Mouse (Mus musculus): Measurements from ENCODE around the gene Atp2c2. TPM values are rescaled to one million over a fixed set of nuclear protein-coding genes. Genes with fewer than 3 reads are reported as not detected.

Atp2c2 gene
- total and polyA plus RNA-seq, 3 experiments, result 0.07 to 0.59 TPM; not detected in 1

DNA sequence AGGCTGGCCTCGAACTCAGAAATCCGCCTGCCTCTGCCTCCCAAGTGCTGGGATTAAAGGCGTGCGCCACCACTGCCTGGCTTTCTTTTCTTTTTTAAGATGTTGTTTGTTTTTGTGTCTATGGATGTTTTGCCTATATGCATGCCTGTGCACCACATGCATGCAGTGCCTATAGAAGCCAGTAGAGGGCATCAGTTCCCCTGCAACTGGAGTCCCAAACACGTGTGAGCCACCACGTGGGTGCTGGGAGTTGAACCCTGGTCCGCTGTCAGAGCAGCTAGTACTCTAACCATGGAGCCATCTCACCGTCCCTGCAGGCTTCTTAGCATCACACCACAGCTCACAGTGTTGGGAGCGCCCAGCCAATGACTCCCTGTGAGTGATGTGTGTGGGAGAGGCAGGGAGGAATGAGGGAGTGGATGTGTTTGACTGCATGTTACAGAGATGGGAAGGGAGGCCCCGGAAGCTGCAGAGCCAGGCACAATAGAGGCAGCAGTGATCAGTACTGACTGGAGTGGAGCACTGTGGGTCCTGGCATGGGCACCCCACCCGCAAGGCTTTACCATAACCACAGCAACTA lies 25.7 kb upstream of the Atp2c2 start:
- H3K4me3 ChIP-seq, result no peak overlapping the region
- 83% methylated on average over 11 of the region's 11 CpGs for WGBS
- no peak for DNase-seq
- no peaks in the 10 kb centered on the region for H3K27me3 ChIP-seq (ENCODE audit: control insufficient read depth, insufficient read depth, low read length)
- TF ChIP-seq EP300 (IDR thresholded peaks at IDR 0.05; ENCODE audit: insufficient read depth, low read depth, low read length) (no peak), CTCF (IDR thresholded peaks at IDR 0.05) (peak; percentile 16; the same call in 1 of the 2 replicates)
- no peak overlapping the region for H3K27ac ChIP-seq
- intact Hi-C loops (cut with DNase I), result no loop called here
- no peak overlapping the region for H3K9ac ChIP-seq (ENCODE audit: low read depth, low read length)
- peaks cover 2% of the 10 kb centered on the region for H3K4me1 ChIP-seq (ENCODE audit: control insufficient read depth, insufficient read depth, low read length)
- no peaks in the 10 kb centered on the region for H3K79me2 ChIP-seq (replicated peaks; ENCODE audit: control insufficient read depth, insufficient read depth, low read length)
- no peaks in the 10 kb centered on the region for H3K36me3 ChIP-seq (ENCODE audit: control insufficient read depth, insufficient read depth, low read length)

GRCm38 (mm10) chr8:119675457-119675856 lies 24.4 kb upstream of the Atp2c2 start:
- Histone ChIP-seq H3K27me3 (ENCODE audit: control insufficient read depth, insufficient read depth, low read length) (no peaks in the 10 kb centered on the region), H3K36me3 (ENCODE audit: control insufficient read depth, insufficient read depth, low read length) (no peaks in the 10 kb centered on the region), H3K79me2 (replicated peaks; ENCODE audit: control insufficient read depth, insufficient read depth, low read length) (no peaks in the 10 kb centered on the region), H3K27ac (no peak overlapping the region), H3K4me1 (ENCODE audit: control insufficient read depth, insufficient read depth, low read length) (peaks cover 2% of the 10 kb centered on the region), H3K4me3 (no peak overlapping the region), H3K9ac (ENCODE audit: low read depth, low read length) (no peak overlapping the region)
- no peak for TF ChIP-seq POLR2A (IDR thresholded peaks at IDR 0.05; ENCODE audit: insufficient read depth, low read depth, low read length)
- no peak for TF ChIP-seq EP300 (IDR thresholded peaks at IDR 0.05; ENCODE audit: insufficient read depth, low read depth, low read length)
- no peak for TF ChIP-seq CTCF (IDR thresholded peaks at IDR 0.05)
- intact Hi-C loops (cut with DNase I), result loop anchor here (5.0 kb wide), 1 partner anchor 68 kb away; the partner anchor contains the start of gene Taf1c
- DNase-seq, result no peak
- WGBS, result 88% methylated on average over 5 of the region's 5 CpGs

DNA sequence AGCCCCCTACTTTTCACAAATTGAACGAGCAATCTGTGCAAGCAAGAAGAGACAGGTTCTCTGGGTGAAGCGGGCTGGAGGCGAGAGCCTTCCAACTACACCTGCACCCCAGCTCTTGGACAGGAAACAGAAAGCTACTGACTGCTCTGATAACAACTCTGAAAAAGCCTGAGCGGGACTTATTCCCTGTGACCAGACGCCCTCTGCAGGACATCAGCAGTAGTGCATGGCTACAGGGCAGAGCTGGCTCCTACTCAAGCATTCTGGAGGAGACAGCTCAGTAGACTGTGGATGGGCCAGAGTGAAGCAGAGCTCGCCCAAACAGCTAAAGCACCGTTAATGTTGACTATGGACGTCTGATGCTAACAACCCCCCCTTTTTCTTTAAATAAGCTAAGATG lies 23.4 kb upstream of the Atp2c2 start:
- no peaks in the 10 kb centered on the region for H3K79me2 ChIP-seq (replicated peaks; ENCODE audit: control insufficient read depth, insufficient read depth, low read length)
- intact Hi-C loops (cut with DNase I), result loop anchor here (1.0 to 5.0 kb wide), 3 partner anchors 20 to 236 kb away; partner anchors contain the start of gene Taf1c

GRCm38 (mm10) chr8:119678138-119678843 lies 21.5 kb upstream of the Atp2c2 start:
- Histone ChIP-seq H3K9ac (ENCODE audit: low read depth, low read length) (no peak overlapping the region), H3K27me3 (ENCODE audit: control insufficient read depth, insufficient read depth, low read length) (no peaks in the 10 kb centered on the region), H3K27ac (no peak overlapping the region), H3K79me2 (replicated peaks; ENCODE audit: control insufficient read depth, insufficient read depth, low read length) (no peaks in the 10 kb centered on the region), H3K4me3 (no peak overlapping the region), H3K4me1 (ENCODE audit: control insufficient read depth, insufficient read depth, low read length) (no peaks in the 10 kb centered on the region), H3K36me3 (ENCODE audit: control insufficient read depth, insufficient read depth, low read length) (no peaks in the 10 kb centered on the region)
- WGBS, result 10% methylated on average over 18 of the region's 18 CpGs
- peak in 1 of 2 experiments; percentile 40 for DNase-seq
- intact Hi-C loops (cut with DNase I), result loop anchor here (5.0 kb wide), 1 partner anchor 71 kb away; the partner anchor contains the start of gene Taf1c
- TF ChIP-seq CTCF (IDR thresholded peaks at IDR 0.05) (peak; percentile 67), POLR2A (IDR thresholded peaks at IDR 0.05; ENCODE audit: insufficient read depth, low read depth, low read length) (no peak)

More for the DNA sequence above, 23.4 kb upstream of the Atp2c2 start:
- no peak overlapping the region for H3K4me3 ChIP-seq
- WGBS, result 6% methylated on average over 8 of the region's 8 CpGs
- H3K4me1 ChIP-seq (ENCODE audit: control insufficient read depth, insufficient read depth, low read length), result no peaks in the 10 kb centered on the region
- DNase-seq, result peak; percentile 87 to 92
- no peak overlapping the region for H3K27ac ChIP-seq
- no peaks in the 10 kb centered on the region for H3K36me3 ChIP-seq (ENCODE audit: control insufficient read depth, insufficient read depth, low read length)
- TF ChIP-seq CTCF (IDR thresholded peaks at IDR 0.05) (peak; percentile 100; the same call in 1 of the 2 replicates), POLR2A (IDR thresholded peaks at IDR 0.05; ENCODE audit: insufficient read depth, low read depth, low read length) (no peak), EP300 (IDR thresholded peaks at IDR 0.05; ENCODE audit: insufficient read depth, low read depth, low read length) (peak; percentile 92)
- no peaks in the 10 kb centered on the region for H3K27me3 ChIP-seq (ENCODE audit: control insufficient read depth, insufficient read depth, low read length)
- no peak overlapping the region for H3K9ac ChIP-seq (ENCODE audit: low read depth, low read length)

GRCm38 (mm10) chr8:119679184-119679583 lies 20.6 kb upstream of the Atp2c2 start:
- Histone ChIP-seq H3K79me2 (replicated peaks; ENCODE audit: control insufficient read depth, insufficient read depth, low read length) (no peaks in the 10 kb centered on the region), H3K9ac (ENCODE audit: low read depth, low read length) (no peak overlapping the region), H3K27ac (no peak overlapping the region), H3K4me1 (ENCODE audit: control insufficient read depth, insufficient read depth, low read length) (no peaks in the 10 kb centered on the region), H3K27me3 (ENCODE audit: control insufficient read depth, insufficient read depth, low read length) (no peaks in the 10 kb centered on the region), H3K4me3 (no peak overlapping the region), H3K36me3 (ENCODE audit: control insufficient read depth, insufficient read depth, low read length) (no peaks in the 10 kb centered on the region)
- WGBS, result 78% methylated on average over 14 of the region's 14 CpGs
- DNase-seq, result no peak
- intact Hi-C loops (cut with DNase I), result loop anchor here (5.0 kb wide), 1 partner anchor 72 kb away; the partner anchor contains the start of gene Taf1c
- no peak for TF ChIP-seq POLR2A (IDR thresholded peaks at IDR 0.05; ENCODE audit: insufficient read depth, low read depth, low read length)
- no peak for TF ChIP-seq CTCF (IDR thresholded peaks at IDR 0.05)
- TF ChIP-seq EP300 (IDR thresholded peaks at IDR 0.05; ENCODE audit: insufficient read depth, low read depth, low read length), result no peak

DNA sequence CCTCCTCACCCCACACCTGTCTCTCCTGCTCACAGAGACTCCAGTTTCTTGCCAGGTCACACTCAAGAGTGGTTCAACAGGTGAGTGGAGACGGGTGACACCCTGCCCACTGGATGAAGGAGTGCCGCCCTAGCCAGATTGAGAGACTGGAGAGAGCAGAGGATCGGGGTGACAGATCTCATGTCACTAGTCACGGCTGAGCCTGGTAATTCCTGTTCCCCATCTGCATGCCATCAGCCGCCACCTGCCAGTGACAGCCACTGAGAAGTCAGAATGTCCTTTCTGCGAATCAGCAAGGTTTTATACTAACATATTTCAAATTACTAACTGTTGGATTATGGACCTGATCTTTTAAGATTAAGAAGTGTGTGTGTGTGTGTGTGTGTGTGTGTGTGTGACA lies 9.2 kb upstream of the Atp2c2 start:
- no peak for DNase-seq
- WGBS, result 65% methylated on average over 6 of the region's 6 CpGs
- H3K79me2 ChIP-seq (replicated peaks; ENCODE audit: control insufficient read depth, insufficient read depth, low read length), result no peaks in the 10 kb centered on the region
- no peak overlapping the region for H3K27ac ChIP-seq
- H3K4me1 ChIP-seq (ENCODE audit: control insufficient read depth, insufficient read depth, low read length), result no peaks in the 10 kb centered on the region
- no peaks in the 10 kb centered on the region for H3K36me3 ChIP-seq (ENCODE audit: control insufficient read depth, insufficient read depth, low read length)
- intact Hi-C loops (cut with DNase I), result no loop called here
- no peak overlapping the region for H3K4me3 ChIP-seq
- H3K27me3 ChIP-seq (ENCODE audit: control insufficient read depth, insufficient read depth, low read length), result no peaks in the 10 kb centered on the region
- no peak overlapping the region for H3K9ac ChIP-seq (ENCODE audit: low read depth, low read length)
- TF ChIP-seq POLR2A (IDR thresholded peaks at IDR 0.05; ENCODE audit: insufficient read depth, low read depth, low read length), result no peak
- TF ChIP-seq EP300 (IDR thresholded peaks at IDR 0.05; ENCODE audit: insufficient read depth, low read depth, low read length), result no peak
- no peak for TF ChIP-seq CTCF (IDR thresholded peaks at IDR 0.05)

Data from heart, adult 2 months (tissue).